Mouse (Mus musculus) embryonic facial prominence, embryonic 15.5 days (tissue): ENCODE results near the gene Tyrp1. TPM values are rescaled to one million over a fixed set of nuclear protein-coding genes. Genes with fewer than 3 reads are reported as not detected.

Source experiments
- polyA plus RNA-seq: library from polyadenylated mRNA; unstranded; fragments of >200 nt; fragmentation: Nextera tagmentation; extraction: Ambion mirVana; gene quantifications from 2 replicates; pipeline ENCODE4 v1.2.1, GENCODE M21; 2015

Gene Tyrp1
- polyA plus RNA-seq, 1 experiment from 2014 or later: 3.4 TPM

Other genes starting within 250 kb of the Tyrp1 start
- 20.2 and 20.9 TPM in 2 replicates for gene Lurap1l, start 76.5 kb downstream of the Tyrp1 start, polyA plus RNA-seq